Mouse (Mus musculus): ENCODE data around the gene S1pr5. TPM values are rescaled to one million over a fixed set of nuclear protein-coding genes. Genes with fewer than 3 reads are reported as not detected.

S1pr5 gene
- total and polyA plus RNA-seq, 3 experiments: 0.04 to 0.08 TPM; not detected in 1

- peak; percentile 66; the same call in 1 of the 2 replicates for TF ChIP-seq MXI1 (IDR thresholded peaks at IDR 0.05; ENCODE audit: low read depth, low read length)
- TF ChIP-seq RAD21 (IDR thresholded peaks at IDR 0.05; ENCODE audit: low read depth, low read length): peak; percentile 94
- TF ChIP-seq POLR2AphosphoS2 (IDR thresholded peaks at IDR 0.05; ENCODE audit: low read length): peak; percentile 67; the same call in 1 of the 2 replicates
- 0 out of 2 replicates have a peak, but pooled peaks have one; percentile 42 for TF ChIP-seq USF1 (IDR thresholded peaks at IDR 0.05; ENCODE audit: low read depth, low read length)
- TF ChIP-seq EP300 (IDR thresholded peaks at IDR 0.05; ENCODE audit: low read depth in 1 of 2, low read length in 2 of 2): peak in 1 of 2 experiments; percentile 55; a peak in 1 of 4 replicates
- no peak for TF ChIP-seq TAL1 (IDR thresholded peaks at IDR 0.05; ENCODE audit: low read length)
- TF ChIP-seq TBP (IDR thresholded peaks at IDR 0.05; ENCODE audit: low read depth, low read length): peak; percentile 81
- TF ChIP-seq CHD2 (IDR thresholded peaks at IDR 0.05; ENCODE audit: low read length): no peak
- TF ChIP-seq RCOR1 (IDR thresholded peaks at IDR 0.05; ENCODE audit: low read depth, low read length): peak; percentile 59; the same call in 1 of the 2 replicates
- no peak for TF ChIP-seq JUND (IDR thresholded peaks at IDR 0.05; ENCODE audit: low read depth, low read length)
- TF ChIP-seq ZMIZ1 (IDR thresholded peaks at IDR 0.05; ENCODE audit: low read depth, low read length): no peak
- TF ChIP-seq TCF12 (IDR thresholded peaks at IDR 0.05; ENCODE audit: low read depth, low read length): peak; percentile 60; the same call in 1 of the 2 replicates
- TF ChIP-seq USF2 (IDR thresholded peaks at IDR 0.05; ENCODE audit: borderline replicate concordance in 1 of 2, insufficient read depth in 1 of 2, low read depth in 1 of 2, low read length in 2 of 2): no peak
- TF ChIP-seq ZC3H11A (IDR thresholded peaks at IDR 0.05; ENCODE audit: low read depth, low read length): peak; percentile 91
- no peak for TF ChIP-seq POLR2AphosphoS5 (IDR thresholded peaks at IDR 0.05; ENCODE audit: borderline replicate concordance, low read depth, low read length)
- TF ChIP-seq GABPA (IDR thresholded peaks at IDR 0.05; ENCODE audit: low read depth, low read length): no peak
- no peak for TF ChIP-seq UBTF (IDR thresholded peaks at IDR 0.05; ENCODE audit: borderline replicate concordance, insufficient read depth, low read depth, low read length)
- peak; percentile 73 for TF ChIP-seq HCFC1 (IDR thresholded peaks at IDR 0.05; ENCODE audit: low read depth, low read length)
- TF ChIP-seq ZNF384 (IDR thresholded peaks at IDR 0.05; ENCODE audit: low read depth, low read length): peak; percentile 83
- TF ChIP-seq POLR2A (IDR thresholded peaks at IDR 0.05; ENCODE audit: control insufficient read depth in 1 of 2, insufficient read depth in 1 of 2, low read depth in 1 of 2, low read length in 2 of 2, poor library complexity in 1 of 2): peak in 1 of 2 experiments; percentile 43; a peak in 1 of 4 replicates
- TF ChIP-seq MYC (IDR thresholded peaks at IDR 0.05; ENCODE audit: low read depth, low read length): peak; percentile 82
- 0 out of 2 replicates have a peak, but pooled peaks have one; percentile 24 for TF ChIP-seq NRF1 (IDR thresholded peaks at IDR 0.05; ENCODE audit: insufficient read depth, low read depth, low read length, poor library complexity, severe bottlenecking)
- TF ChIP-seq SIN3A (IDR thresholded peaks at IDR 0.05; ENCODE audit: low read length): peak; percentile 88; the same call in 1 of the 2 replicates
- peak; percentile 77; the same call in 1 of the 2 replicates for TF ChIP-seq MAZ (IDR thresholded peaks at IDR 0.05; ENCODE audit: low read depth, low read length)
- TF ChIP-seq NELFE (IDR thresholded peaks at IDR 0.05; ENCODE audit: low read depth, low read length): no peak
- TF ChIP-seq ELF1 (IDR thresholded peaks at IDR 0.05; ENCODE audit: low read depth, low read length): peak; percentile 40; the same call in 1 of the 2 replicates
- no peak; the same call in 1 of the 2 replicates for TF ChIP-seq GATA1 (IDR thresholded peaks at IDR 0.05; ENCODE audit: low read depth, low read length)
- TF ChIP-seq CHD1 (IDR thresholded peaks at IDR 0.05; ENCODE audit: low read depth, low read length): peak; percentile 29; the same call in 1 of the 2 replicates
- peak in 1 of 3 experiments; percentile 100; a peak in 3 of 6 replicates for TF ChIP-seq CTCF (IDR thresholded peaks at IDR 0.05 in 2 of 3, conservative IDR thresholded peaks at IDR 0.05 in 1 of 3; ENCODE audit: control insufficient read depth in 1 of 3, insufficient read depth in 1 of 3, low read depth in 2 of 3, low read length in 3 of 3, poor library complexity in 1 of 3, severe bottlenecking in 1 of 3)
- TF ChIP-seq SMC3 (IDR thresholded peaks at IDR 0.05; ENCODE audit: low read depth, low read length): peak; percentile 98
- TF ChIP-seq ETS1 (IDR thresholded peaks at IDR 0.05; ENCODE audit: low read depth, low read length): no peak; the same call in 1 of the 2 replicates
- Histone ChIP-seq H3K9ac (ENCODE audit: control insufficient read depth, low read depth, low read length, poor library complexity, severe bottlenecking) (0 out of 2 replicates have a peak overlapping the region, but pooled peaks have one; percentile 7), H3K9me3 (replicated peaks; ENCODE audit: insufficient read depth, low read length) (no peaks in the 10 kb centered on the region), H3K27me3 (ENCODE audit: control insufficient read depth in 1 of 2, insufficient read depth in 2 of 2, low read length in 2 of 2) (no peaks in the 10 kb centered on the region), H3K79me2 (ENCODE audit: control insufficient read depth, insufficient read depth, low read length, poor library complexity) (peaks cover 31% of the 10 kb centered on the region), H3K36me3 (ENCODE audit: control insufficient read depth in 1 of 2, insufficient read depth in 2 of 2, low read length in 2 of 2) (peaks cover 4 to 16% of the 10 kb centered on the region in 2 experiments), H3K4me3 (ENCODE audit: control insufficient read depth in 1 of 2, insufficient read depth in 1 of 2, low read depth in 2 of 2, low read length in 2 of 2) (no peak overlapping the region), H3K4me1 (ENCODE audit: control insufficient read depth in 1 of 2, insufficient read depth in 2 of 2, low read length in 2 of 2) (peaks cover 12 to 23% of the 10 kb centered on the region in 2 experiments; a peak in 3 of 4 replicates), H3K27ac (ENCODE audit: control insufficient read depth, low read depth, low read length) (no peak overlapping the region)
- peak; percentile 100 for DNase-seq (ENCODE audit: low read depth, low spot score)
Observed at GRCm38 (mm10) chr9:21241343-21241742, 6.9 kb downstream of the S1pr5 start.

All from MEL (cell line).